Mouse (Mus musculus): Measurements from ENCODE around the gene Tmc8. TPM values are rescaled to one million over a fixed set of nuclear protein-coding genes. Genes with fewer than 3 reads are reported as not detected.
A peak's percentile ranks its signal among the peaks of the same experiment; 100 is the strongest.

Gene Tmc8
- polyA plus RNA-seq, 1 experiment from 2014 or later, result 1.2 TPM

- H3K36me3 ChIP-seq, result peaks cover 48% of the 10 kb centered on the region
- H3K9me3 ChIP-seq, result no peaks in the 10 kb centered on the region
- no peak overlapping the region; the same call in 1 of the 2 replicates for H3K27ac ChIP-seq
- H3K4me3 ChIP-seq, result no peak overlapping the region
- peaks cover 50% of the 10 kb centered on the region for H3K4me1 ChIP-seq
- H3K9ac ChIP-seq, result no peak overlapping the region
- 87% methylated on average over 9 of the region's 9 CpGs for WGBS
- no peak for ATAC-seq (ENCODE audit: insufficient number of reproducible peaks, low FRiP score, low TSS enrichment, low read depth)
- no peaks in the 10 kb centered on the region for H3K27me3 ChIP-seq
- no peak overlapping the region for H3K4me2 ChIP-seq
Observed at GRCm38 (mm10) chr11:117821868-117822267, 40.0 kb downstream of the Tmc8 start.

GRCm38 (mm10) chr11:117822728-117823241, 40.9 kb downstream of the Tmc8 start:
- H3K4me2 ChIP-seq, result no peak overlapping the region
- ATAC-seq (ENCODE audit: insufficient number of reproducible peaks, low FRiP score, low TSS enrichment, low read depth), result no peak
- WGBS, result 50% methylated on average over 7 of the region's 7 CpGs
- H3K27ac ChIP-seq, result peak overlapping the region; percentile 48
- H3K4me3 ChIP-seq, result no peak overlapping the region
- peaks cover 39% of the 10 kb centered on the region for H3K36me3 ChIP-seq
- H3K4me1 ChIP-seq, result peaks cover 59% of the 10 kb centered on the region
- no peak overlapping the region for H3K9ac ChIP-seq
- no peaks in the 10 kb centered on the region for H3K9me3 ChIP-seq
- no peaks in the 10 kb centered on the region for H3K27me3 ChIP-seq

GRCm38 (mm10) chr11:117823411-117823810, 41.5 kb downstream of the Tmc8 start:
- no peak overlapping the region for H3K4me2 ChIP-seq
- no peak for ATAC-seq (ENCODE audit: insufficient number of reproducible peaks, low FRiP score, low TSS enrichment, low read depth)

GRCm38 (mm10) chr11:117824060-117824969, 42.4 kb downstream of the Tmc8 start:
- H3K4me1 ChIP-seq, result peaks cover 73% of the 10 kb centered on the region
- H3K36me3 ChIP-seq, result peaks cover 24% of the 10 kb centered on the region
- no peaks in the 10 kb centered on the region for H3K9me3 ChIP-seq
- peak overlapping the region; percentile 57 for H3K4me3 ChIP-seq
- ATAC-seq (ENCODE audit: insufficient number of reproducible peaks, low FRiP score, low TSS enrichment, low read depth), result no peak
- 10% methylated on average over 23 of the region's 23 CpGs for WGBS
- peak overlapping the region; percentile 92 for H3K4me2 ChIP-seq
- H3K9ac ChIP-seq, result peak overlapping the region; percentile 40
- no peaks in the 10 kb centered on the region for H3K27me3 ChIP-seq
- H3K27ac ChIP-seq, result peak overlapping the region; percentile 92

More at GRCm38 (mm10) chr11:117823411-117823810, 41.5 kb downstream of the Tmc8 start:
- H3K27ac ChIP-seq, result peak overlapping the region; percentile 48; the same call in 1 of the 2 replicates
- 90% methylated on average over 6 of the region's 6 CpGs for WGBS
- no peaks in the 10 kb centered on the region for H3K27me3 ChIP-seq
- no peak overlapping the region for H3K9ac ChIP-seq
- peaks cover 33% of the 10 kb centered on the region for H3K36me3 ChIP-seq
- no peak overlapping the region for H3K4me3 ChIP-seq
- H3K4me1 ChIP-seq, result peaks cover 65% of the 10 kb centered on the region
- no peaks in the 10 kb centered on the region for H3K9me3 ChIP-seq

- H3K4me1 ChIP-seq, result peaks cover 72% of the 10 kb centered on the region
- under 1% methylated on average over 34 of the region's 34 CpGs for WGBS
Observed at GRCm38 (mm10) chr11:117825333-117826101, 43.6 kb downstream of the Tmc8 start, which contains the start of the genes Afmid and Tk1. Afmid (plus strand) TSS chr11:117825924. Tk1 (minus strand) TSS chr11:117826092.

GRCm38 (mm10) chr11:117826164-117826563, 44.3 kb downstream of the Tmc8 start:
- Histone ChIP-seq H3K4me3 (peak overlapping the region; percentile 57), H3K27me3 (no peaks in the 10 kb centered on the region), H3K27ac (peak overlapping the region; percentile 92), H3K4me2 (peak overlapping the region; percentile 92), H3K9me3 (no peaks in the 10 kb centered on the region), H3K4me1 (peaks cover 76% of the 10 kb centered on the region), H3K36me3 (peaks cover 7% of the 10 kb centered on the region), H3K9ac (peak overlapping the region; percentile 44)
- ATAC-seq (ENCODE audit: insufficient number of reproducible peaks, low FRiP score, low TSS enrichment, low read depth), result peak; percentile 16; the same call in 1 of the 2 replicates
- 4% methylated on average over 5 of the region's 5 CpGs for WGBS

More at GRCm38 (mm10) chr11:117825333-117826101, 43.6 kb downstream of the Tmc8 start, which contains the start of the genes Afmid and Tk1:
- no peaks in the 10 kb centered on the region for H3K27me3 ChIP-seq
- H3K27ac ChIP-seq, result peak within 1 kb of the TSS; percentile 92
- ATAC-seq (ENCODE audit: insufficient number of reproducible peaks, low FRiP score, low TSS enrichment, low read depth), result peak; percentile 46; the same call in 1 of the 2 replicates
- peak within 1 kb of the TSS; percentile 57 for H3K4me3 ChIP-seq
- H3K4me2 ChIP-seq, result peak within 1 kb of the TSS; percentile 92
- no peaks in the 10 kb centered on the region for H3K9me3 ChIP-seq
- peak within 1 kb of the TSS; percentile 44 for H3K9ac ChIP-seq
- H3K36me3 ChIP-seq, result peaks cover 12% of the 10 kb centered on the region

GRCm38 (mm10) chr11:117826916-117827315, 45.0 kb downstream of the Tmc8 start:
- no peak for ATAC-seq (ENCODE audit: insufficient number of reproducible peaks, low FRiP score, low TSS enrichment, low read depth)
- 54% methylated on average over 8 of the region's 8 CpGs for WGBS
- peak overlapping the region; percentile 92; the same call in 1 of the 2 replicates for H3K4me2 ChIP-seq
- H3K4me1 ChIP-seq, result peaks cover 77% of the 10 kb centered on the region
- 0 out of 2 replicates have a peak overlapping the region, but pooled peaks have one; percentile 57 for H3K4me3 ChIP-seq
- peak overlapping the region; percentile 92 for H3K27ac ChIP-seq
- no peaks in the 10 kb centered on the region; the same call in 1 of the 2 replicates for H3K36me3 ChIP-seq
- no peaks in the 10 kb centered on the region for H3K9me3 ChIP-seq
- no peaks in the 10 kb centered on the region for H3K27me3 ChIP-seq
- H3K9ac ChIP-seq, result no peak overlapping the region

GRCm38 (mm10) chr11:117827386-117827785, 45.5 kb downstream of the Tmc8 start:
- Histone ChIP-seq H3K4me2 (no peak overlapping the region), H3K27me3 (no peaks in the 10 kb centered on the region), H3K4me3 (no peak overlapping the region), H3K27ac (0 out of 2 replicates have a peak overlapping the region, but pooled peaks have one; percentile 92), H3K9me3 (no peaks in the 10 kb centered on the region), H3K36me3 (no peaks in the 10 kb centered on the region; the same call in 1 of the 2 replicates), H3K9ac (no peak overlapping the region), H3K4me1 (peaks cover 77% of the 10 kb centered on the region)
- WGBS, result 37% methylated on average over 3 of the region's 3 CpGs
- no peak for ATAC-seq (ENCODE audit: insufficient number of reproducible peaks, low FRiP score, low TSS enrichment, low read depth)

- Histone ChIP-seq H3K27ac (peak overlapping the region; percentile 75), H3K9ac (no peak overlapping the region), H3K4me2 (no peak overlapping the region), H3K27me3 (no peaks in the 10 kb centered on the region), H3K36me3 (no peaks in the 10 kb centered on the region; the same call in 1 of the 2 replicates), H3K4me1 (peaks cover 70% of the 10 kb centered on the region), H3K9me3 (no peaks in the 10 kb centered on the region), H3K4me3 (no peak overlapping the region)
- WGBS, result 57% methylated on average over 18 of the region's 18 CpGs
- ATAC-seq (ENCODE audit: insufficient number of reproducible peaks, low FRiP score, low TSS enrichment, low read depth), result no peak
Observed at GRCm38 (mm10) chr11:117828149-117828887, 46.4 kb downstream of the Tmc8 start.

- no peak overlapping the region for H3K4me3 ChIP-seq
- H3K4me2 ChIP-seq, result no peak overlapping the region
- no peaks in the 10 kb centered on the region for H3K36me3 ChIP-seq
- peaks cover 63% of the 10 kb centered on the region for H3K4me1 ChIP-seq
- no peak for ATAC-seq (ENCODE audit: insufficient number of reproducible peaks, low FRiP score, low TSS enrichment, low read depth)
- H3K27me3 ChIP-seq, result no peaks in the 10 kb centered on the region
- H3K9me3 ChIP-seq, result no peaks in the 10 kb centered on the region
- H3K27ac ChIP-seq, result peak overlapping the region; percentile 75
- H3K9ac ChIP-seq, result no peak overlapping the region
- WGBS, result 55% methylated on average over 9 of the region's 9 CpGs
Observed at GRCm38 (mm10) chr11:117828888-117829604, 47.2 kb downstream of the Tmc8 start.
